Mouse (Mus musculus): ENCODE results near the gene Crip3. TPM values are rescaled to one million over a fixed set of nuclear protein-coding genes. Genes with fewer than 3 reads are reported as not detected.

The Crip3 gene
- polyA plus RNA-seq, 1 experiment from 2014 or later: 0.12 TPM

DNA sequence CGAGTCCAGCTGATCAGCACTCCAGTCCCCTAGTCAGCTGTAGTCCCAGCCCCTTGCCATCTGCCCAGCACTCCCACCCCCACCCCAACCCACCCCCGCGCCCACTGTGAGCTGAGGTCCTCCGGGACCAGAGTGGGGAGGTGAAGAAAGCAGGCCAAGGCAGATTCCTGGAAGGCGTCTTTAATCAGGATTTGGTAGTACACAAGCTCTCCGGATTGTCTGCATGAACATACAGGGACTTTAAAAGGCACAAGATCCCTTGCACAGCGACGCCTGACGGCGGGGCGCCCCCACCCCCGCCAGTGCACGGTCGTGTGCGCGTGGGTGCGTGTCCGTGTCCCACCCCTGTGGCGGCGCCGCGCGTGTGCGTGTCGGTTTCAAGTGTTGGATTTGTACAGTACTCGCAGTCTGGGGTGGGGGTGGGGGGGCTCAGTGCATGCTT, 25.3 kb downstream of the Crip3 start:
- H3K4me2 ChIP-seq (replicated peaks; ENCODE audit: low read depth): peak overlapping the region; percentile 68
- H3K4me3 ChIP-seq (ENCODE audit: low read depth, low read length): peak overlapping the region; percentile 39
- no peaks in the 10 kb centered on the region for H3K36me3 ChIP-seq (ENCODE audit: control insufficient read depth, insufficient read depth)
- peak; percentile 40 for TF ChIP-seq CTCF (IDR thresholded peaks at IDR 0.05; ENCODE audit: low read depth)
- H3K4me1 ChIP-seq (replicated peaks; ENCODE audit: control insufficient read depth, insufficient read depth, low read length): 0 out of 2 replicates have a peak, but pooled peaks cover 5% of the 10 kb centered on the region
- ATAC-seq: no peak
- 4% methylated on average over 25 of the region's 26 CpGs for WGBS
- peaks cover 52% of the 10 kb centered on the region for H3K27me3 ChIP-seq (replicated peaks; ENCODE audit: control insufficient read depth, insufficient read depth, low read length)
- no peaks in the 10 kb centered on the region for H3K9me3 ChIP-seq (ENCODE audit: control insufficient read depth)
- no peak overlapping the region for H3K9ac ChIP-seq (ENCODE audit: low read depth, low read length)
- no peak overlapping the region for H3K27ac ChIP-seq (ENCODE audit: low read depth, low read length)

DNA sequence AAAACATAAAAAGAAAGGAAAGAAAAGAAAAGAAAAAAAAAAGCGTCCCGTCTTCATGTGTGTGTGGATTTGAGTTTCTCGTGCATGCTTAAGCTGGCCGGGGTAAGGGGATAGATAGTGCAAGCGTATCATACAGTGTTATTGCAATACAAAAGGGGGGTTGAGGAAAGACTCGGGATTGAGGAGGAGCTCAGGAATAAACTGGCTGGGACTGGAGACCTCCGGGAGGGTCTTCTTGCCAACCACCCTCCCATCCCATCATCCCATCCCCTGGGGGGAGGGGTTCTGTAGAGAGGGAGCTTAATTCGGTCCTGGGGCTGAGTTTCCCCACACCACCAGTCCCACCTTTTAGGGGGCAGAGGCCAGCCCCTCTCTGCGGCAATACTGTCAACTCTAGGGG, 25.8 kb downstream of the Crip3 start:
- H3K27me3 ChIP-seq (replicated peaks; ENCODE audit: control insufficient read depth, insufficient read depth, low read length): peaks cover 55% of the 10 kb centered on the region
- H3K4me3 ChIP-seq (ENCODE audit: low read depth, low read length): peak overlapping the region; percentile 39
- no peaks in the 10 kb centered on the region for H3K9me3 ChIP-seq (ENCODE audit: control insufficient read depth)
- H3K4me1 ChIP-seq (replicated peaks; ENCODE audit: control insufficient read depth, insufficient read depth, low read length): 0 out of 2 replicates have a peak, but pooled peaks cover 5% of the 10 kb centered on the region
- no peak for ATAC-seq
- 3% methylated on average over 9 of the region's 9 CpGs for WGBS
- no peak overlapping the region for H3K27ac ChIP-seq (ENCODE audit: low read depth, low read length)
- no peak for TF ChIP-seq CTCF (IDR thresholded peaks at IDR 0.05; ENCODE audit: low read depth)
- H3K9ac ChIP-seq (ENCODE audit: low read depth, low read length): no peak overlapping the region
- H3K4me2 ChIP-seq (replicated peaks; ENCODE audit: low read depth): peak overlapping the region; percentile 68
- no peaks in the 10 kb centered on the region for H3K36me3 ChIP-seq (ENCODE audit: control insufficient read depth, insufficient read depth)

DNA sequence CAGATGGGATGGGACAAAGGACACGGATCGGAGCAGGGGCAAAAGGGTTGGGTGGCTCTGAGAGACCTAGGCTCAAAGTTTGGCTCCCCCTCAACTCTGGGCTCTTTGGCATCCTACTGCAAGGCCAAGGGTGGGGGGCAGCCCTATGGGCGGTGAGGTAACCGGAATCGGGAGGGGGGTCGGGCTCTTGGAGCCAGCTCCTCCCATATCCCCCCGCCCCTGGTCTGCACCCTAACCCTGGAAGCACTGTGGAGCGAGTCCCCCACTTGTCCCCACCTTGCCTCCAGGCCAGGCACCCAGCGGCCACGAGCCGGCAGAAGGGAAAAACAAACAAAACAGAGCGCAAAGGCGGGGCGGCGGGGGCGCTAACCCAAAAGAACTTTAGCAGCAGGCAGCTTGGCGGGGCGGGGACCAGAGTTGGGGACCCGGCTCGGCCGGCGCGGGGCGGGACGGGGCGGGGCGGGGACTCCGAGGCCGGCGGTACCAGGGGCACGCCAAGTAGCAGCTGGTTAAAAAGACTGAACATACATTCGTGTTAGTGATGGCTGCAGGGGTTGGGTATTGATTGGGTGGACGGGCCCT, 26.5 kb downstream of the Crip3 start:
- Histone ChIP-seq H3K4me1 (replicated peaks; ENCODE audit: control insufficient read depth, insufficient read depth, low read length) (0 out of 2 replicates have a peak, but pooled peaks cover 5% of the 10 kb centered on the region), H3K36me3 (ENCODE audit: control insufficient read depth, insufficient read depth) (no peaks in the 10 kb centered on the region), H3K27ac (ENCODE audit: low read depth, low read length) (no peak overlapping the region), H3K9me3 (ENCODE audit: control insufficient read depth) (no peaks in the 10 kb centered on the region), H3K4me3 (ENCODE audit: low read depth, low read length) (peak overlapping the region; percentile 39), H3K4me2 (replicated peaks; ENCODE audit: low read depth) (peak overlapping the region; percentile 68), H3K27me3 (replicated peaks; ENCODE audit: control insufficient read depth, insufficient read depth, low read length) (peaks cover 61% of the 10 kb centered on the region), H3K9ac (ENCODE audit: low read depth, low read length) (no peak overlapping the region)
- WGBS: 2% methylated on average over 33 of the region's 33 CpGs
- no peak for TF ChIP-seq CTCF (IDR thresholded peaks at IDR 0.05; ENCODE audit: low read depth)
- ATAC-seq: no peak

DNA sequence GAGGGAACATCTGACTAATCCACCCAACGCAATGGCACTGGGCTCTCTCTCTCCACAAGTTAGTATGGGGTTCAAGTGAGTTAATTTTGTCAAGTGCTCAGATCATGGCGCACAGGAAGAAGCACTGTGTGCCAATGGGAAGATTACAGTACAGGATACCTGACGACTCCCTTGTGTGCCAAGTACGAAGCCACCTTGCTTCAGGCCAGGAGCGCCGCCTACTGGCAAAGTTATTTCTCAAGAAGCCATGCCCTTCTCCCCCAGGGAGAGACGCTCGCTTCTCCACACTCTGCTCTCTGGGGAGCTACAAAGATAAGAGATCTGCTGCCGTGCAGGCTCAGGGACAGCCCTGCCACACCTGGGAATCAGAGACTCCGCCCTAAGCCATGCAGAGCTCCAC, 29.1 kb downstream of the Crip3 start:
- no peak overlapping the region for H3K4me2 ChIP-seq (replicated peaks; ENCODE audit: low read depth)
- no peak overlapping the region for H3K4me3 ChIP-seq (ENCODE audit: low read depth, low read length)
- H3K9ac ChIP-seq (ENCODE audit: low read depth, low read length): no peak overlapping the region
- peak; percentile 70 for TF ChIP-seq CTCF (IDR thresholded peaks at IDR 0.05; ENCODE audit: low read depth)
- H3K27me3 ChIP-seq (replicated peaks; ENCODE audit: control insufficient read depth, insufficient read depth, low read length): peaks cover 67% of the 10 kb centered on the region
- WGBS: 7% methylated on average over 10 of the region's 10 CpGs
- H3K4me1 ChIP-seq (replicated peaks; ENCODE audit: control insufficient read depth, insufficient read depth, low read length): 0 out of 2 replicates have a peak, but pooled peaks cover 5% of the 10 kb centered on the region
- no peaks in the 10 kb centered on the region for H3K36me3 ChIP-seq (ENCODE audit: control insufficient read depth, insufficient read depth)
- no peaks in the 10 kb centered on the region for H3K9me3 ChIP-seq (ENCODE audit: control insufficient read depth)
- ATAC-seq: no peak
- no peak overlapping the region for H3K27ac ChIP-seq (ENCODE audit: low read depth, low read length)

DNA sequence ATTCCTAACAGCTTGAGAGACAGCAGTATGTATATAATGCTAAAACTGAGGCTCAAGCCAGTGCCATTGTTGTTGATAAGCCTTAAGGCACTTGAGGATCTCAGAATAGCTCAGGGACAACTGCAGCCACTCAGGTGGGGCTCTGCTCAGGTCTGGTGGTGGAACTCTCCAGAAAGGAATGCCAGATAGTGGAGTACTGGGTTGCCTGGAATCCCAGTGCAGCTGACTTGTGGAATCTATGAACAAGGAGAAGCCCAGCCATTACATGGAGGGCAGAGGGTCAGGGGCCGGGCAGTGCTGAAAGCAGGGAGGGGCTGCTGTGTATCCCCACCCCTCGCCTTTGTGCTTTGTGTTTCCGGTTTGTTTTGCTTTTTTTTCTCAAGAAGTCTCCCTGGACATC, 29.7 kb downstream of the Crip3 start:
- Histone ChIP-seq H3K27me3 (replicated peaks; ENCODE audit: control insufficient read depth, insufficient read depth, low read length) (peaks cover 60% of the 10 kb centered on the region), H3K4me3 (ENCODE audit: low read depth, low read length) (no peak overlapping the region), H3K9me3 (ENCODE audit: control insufficient read depth) (no peaks in the 10 kb centered on the region), H3K9ac (ENCODE audit: low read depth, low read length) (no peak overlapping the region), H3K27ac (ENCODE audit: low read depth, low read length) (no peak overlapping the region), H3K4me1 (replicated peaks; ENCODE audit: control insufficient read depth, insufficient read depth, low read length) (0 out of 2 replicates have a peak, but pooled peaks cover 5% of the 10 kb centered on the region), H3K4me2 (replicated peaks; ENCODE audit: low read depth) (no peak overlapping the region), H3K36me3 (ENCODE audit: control insufficient read depth, insufficient read depth) (no peaks in the 10 kb centered on the region)
- TF ChIP-seq CTCF (IDR thresholded peaks at IDR 0.05; ENCODE audit: low read depth): no peak
- ATAC-seq: no peak
- WGBS: 37% methylated on average over 3 of the region's 3 CpGs

DNA sequence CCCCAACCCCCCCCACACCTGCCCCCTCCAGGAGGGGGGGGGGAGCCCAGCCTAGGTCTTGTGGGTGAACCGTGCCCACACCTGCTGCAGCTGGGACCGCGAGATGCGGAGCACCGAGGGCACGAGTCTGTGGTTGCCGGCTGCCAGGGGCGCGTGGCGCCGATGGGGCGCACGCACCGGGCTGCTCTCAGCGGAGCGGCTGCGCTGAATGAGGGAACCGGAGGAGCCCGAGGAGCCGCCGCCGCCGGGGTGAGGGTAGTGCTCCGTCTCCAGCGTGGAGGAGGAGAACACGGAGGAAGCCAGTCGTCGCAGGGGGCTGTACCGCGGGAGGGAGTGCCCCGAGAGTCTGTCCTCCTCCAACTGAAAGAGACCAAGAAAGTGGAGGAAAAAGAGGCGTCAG, 31.9 kb downstream of the Crip3 start:
- Histone ChIP-seq H3K9me3 (ENCODE audit: control insufficient read depth) (no peaks in the 10 kb centered on the region), H3K27ac (ENCODE audit: low read depth, low read length) (no peak overlapping the region), H3K4me3 (ENCODE audit: low read depth, low read length) (peak overlapping the region; percentile 33), H3K27me3 (replicated peaks; ENCODE audit: control insufficient read depth, insufficient read depth, low read length) (peaks cover 38% of the 10 kb centered on the region), H3K4me1 (replicated peaks; ENCODE audit: control insufficient read depth, insufficient read depth, low read length) (0 out of 2 replicates have a peak, but pooled peaks cover under 1% of the 10 kb centered on the region), H3K9ac (ENCODE audit: low read depth, low read length) (no peak overlapping the region), H3K36me3 (ENCODE audit: control insufficient read depth, insufficient read depth) (no peaks in the 10 kb centered on the region), H3K4me2 (replicated peaks; ENCODE audit: low read depth) (peak overlapping the region; percentile 61)
- 2% methylated on average over 32 of the region's 32 CpGs for WGBS
- ATAC-seq: no peak
- TF ChIP-seq CTCF (IDR thresholded peaks at IDR 0.05; ENCODE audit: low read depth): no peak

All from intestine, postnatal 0 days (tissue).